In genomic region chr13:95222569-95223426, GRCm38 (mm10) we compare ENCODE assay signal across 8 mouse cellular contexts. TPM values are rescaled to one million over a fixed set of nuclear protein-coding genes. Genes with fewer than 3 reads are reported as not detected.
DNase-seq lines count a peak whose midpoint lies in the region; ATAC-seq lines count a peak whose summit lies in the region.

No protein-coding gene starts in this region.

- H3K27me3 ChIP-seq in midbrain, embryonic 10.5 days (ENCODE audit: low read depth, poor library complexity, severe bottlenecking), result peaks cover 56% of the 10 kb centered on the region
- H3K27me3 ChIP-seq in stomach, embryonic 14.5 days (ENCODE audit: control insufficient read depth, insufficient read depth, low read length), result no peaks in the 10 kb centered on the region

- intact Hi-C loops in left cerebral cortex, postnatal 36 days (cut with DNase I), result loop anchor here (5.0 kb wide), 4 partner anchors 65 to 205 kb away; no protein-coding TSS in a partner anchor

- peak overlapping the region; percentile 98 for H3K4me2 ChIP-seq in stomach, embryonic 14.5 days (replicated peaks; ENCODE audit: low read depth, low read length)

- peak overlapping the region; percentile 83 for H3K27ac ChIP-seq in midbrain, embryonic 10.5 days (replicated peaks)
- no peak overlapping the region for H3K27ac ChIP-seq in stomach, embryonic 14.5 days (ENCODE audit: low read length)

- H3K4me3 ChIP-seq in midbrain, embryonic 10.5 days, result peak overlapping the region; percentile 90
- peak overlapping the region; percentile 67 for H3K4me3 ChIP-seq in stomach, embryonic 14.5 days (ENCODE audit: low read depth, low read length)

- H3K4me1 ChIP-seq in midbrain, embryonic 10.5 days, result peaks cover 16% of the 10 kb centered on the region
- no peaks in the 10 kb centered on the region for H3K4me1 ChIP-seq in stomach, embryonic 14.5 days (ENCODE audit: control insufficient read depth, insufficient read depth, low read length)

- no peaks in the 10 kb centered on the region for H3K9me3 ChIP-seq in midbrain, embryonic 10.5 days (replicated peaks)
- no peaks in the 10 kb centered on the region for H3K9me3 ChIP-seq in stomach, embryonic 14.5 days (ENCODE audit: control insufficient read depth, low read depth, low read length)

- peak overlapping the region; percentile 55 for H3K9ac ChIP-seq in stomach, embryonic 14.5 days (replicated peaks; ENCODE audit: low read depth, low read length)

- no peaks in the 10 kb centered on the region for H3K36me3 ChIP-seq in midbrain, embryonic 10.5 days
- no peaks in the 10 kb centered on the region for H3K36me3 ChIP-seq in stomach, embryonic 14.5 days (ENCODE audit: control insufficient read depth, insufficient read depth, low read length)

- peak; percentile 76 for ATAC-seq in stomach, embryonic 14.5 days (ENCODE audit: insufficient number of reproducible peaks, insufficient read depth, low FRiP score, low read depth)

- peak; percentile 83 to 84 for DNase-seq in adrenal gland, postnatal 36 days
- peak; percentile 44 for DNase-seq in embryo, embryonic 10.5 days (ENCODE audit: low spot score)
- DNase-seq in gastrocnemius, postnatal 25 days, result peak; percentile 7
- DNase-seq in kidney, adult 11 months, result peak; percentile 9
- DNase-seq in left cerebral cortex, postnatal 36 days (ENCODE audit: low spot score in 2 of 2), result peak; percentile 65 to 74
- peak; percentile 63 for DNase-seq in midbrain, embryonic 10.5 days (ENCODE audit: low spot score)
- no peak for DNase-seq in spleen, adult 18-20 months

- under 1% methylated on average over 96 of the region's 96 CpGs for WGBS in midbrain, embryonic 10.5 days
- 2% methylated on average over 66 of the region's 96 CpGs for WGBS in stomach, embryonic 14.5 days

RNA-seq across cellular contexts. Expression of gene Pde8b, which starts 27.3 kb away (rescaled TPM):
- 100 to 1,000 TPM in 1 of 2 experiments, 10 to 100 TPM in 1; 77.0 to 158 TPM for total RNA-seq in adrenal gland, postnatal 36 days (2021)
- total RNA-seq in gastrocnemius, postnatal 25 days (2021), result 1 to 10 TPM; 2.5 TPM
- total RNA-seq in left cerebral cortex, postnatal 36 days (2021), result 100 to 1,000 TPM; 138 to 151 TPM
- polyA plus RNA-seq in midbrain, embryonic 10.5 days (2016; fragmentation: Nextera tagmentation; extraction: Ambion mirVana), result 1.3 and 1.5 TPM in 2 replicates
- 5.5 and 7.8 TPM in 2 replicates for polyA plus RNA-seq in stomach, embryonic 14.5 days (2014; fragmentation: Nextera tagmentation; extraction: Ambion mirVana)

Comparison
In these comparisons a context has a peak if more than half of its experiments do, and no peak if none do; other contexts are left out.
1. DNase-seq: peak in adrenal gland, postnatal 36 days (2 of 2), embryo, embryonic 10.5 days (single experiment), gastrocnemius, postnatal 25 days (single experiment), kidney, adult 11 months (single experiment), left cerebral cortex, postnatal 36 days (2 of 2) and midbrain, embryonic 10.5 days (single experiment); none in spleen, adult 18-20 months (0 of 2).
2. RNA of gene Pde8b, which starts 27.3 kb away (total RNA-seq): 77.0 to 158 TPM in adrenal gland, postnatal 36 days and 138 to 151 TPM in left cerebral cortex, postnatal 36 days; 2.5 TPM in gastrocnemius, postnatal 25 days; every median in the first group is over 10 times any median in the second.